Mouse (Mus musculus) kidney, adult 10 weeks (tissue): ENCODE measurements around the gene Gpr27. TPM values are rescaled to one million over a fixed set of nuclear protein-coding genes. Genes with fewer than 3 reads are reported as not detected.

Source experiments
- polyA plus RNA-seq: library from polyadenylated mRNA; stranded (reverse); fragments of 350-450 nt; fragmentation: Illumina TruSeq; extraction: RNeasy Lipid Tissue Mini Kit (QIAGEN cat#74804); gene quantifications from one replicate; pipeline ENCODE4 v1.2.3, GENCODE M21; 2014; ENCODE audit warnings: low read depth, low replicate concordance

The Gpr27 gene
- polyA plus RNA-seq: 1.5 TPM

GRCm38 (mm10) chr6:99692206-99692915, at the start of gene Gpr27:
Gpr27 (plus strand) TSS chr6:99692679.

GRCm38 (mm10) chr6:99666318-99667171, 25.9 kb upstream of the Gpr27 start, which contains the start of the genes Eif4e3 and Gm20696:
Eif4e3 (minus strand) TSS chr6:99666771.
Gm20696 (minus strand) TSS chr6:99666797.

DNA sequence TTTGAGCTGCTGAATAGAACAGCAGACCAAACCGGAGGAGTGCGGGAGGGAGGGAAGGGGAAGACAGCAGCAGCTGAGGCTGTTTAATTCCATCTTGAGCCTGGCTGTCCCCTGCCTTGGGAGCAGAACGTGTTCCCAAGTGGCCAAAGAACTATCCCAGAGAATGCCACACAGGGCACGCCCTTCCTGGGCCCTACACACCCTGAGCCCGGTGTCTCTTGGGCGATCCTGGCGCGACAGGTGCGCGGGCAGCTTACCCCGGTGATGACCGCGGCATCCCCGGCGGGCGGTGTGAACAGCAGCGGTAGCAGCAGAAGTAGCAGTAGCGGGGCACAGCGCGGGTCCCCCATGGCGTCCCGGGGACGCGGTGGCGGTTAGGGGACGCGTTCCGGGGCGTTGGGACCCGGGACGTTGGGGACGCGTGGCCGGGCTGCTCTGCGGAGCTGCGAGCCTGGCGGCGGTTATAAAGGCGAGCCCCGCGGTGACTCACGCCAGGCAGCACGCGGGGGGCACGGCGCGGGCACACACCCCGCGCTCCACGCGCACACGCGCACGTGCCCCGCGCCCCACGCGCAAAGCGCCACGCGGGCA, 33.6 kb downstream of the Gpr27 start, which contains the start of gene Prok2:
TSS of gene Prok2 (minus strand) at position 422 of the 591 bp plus-strand sequence.

Other genes starting within 250 kb of the Gpr27 start
- 9.7 TPM for gene Foxp1, start 170.0 kb upstream of the Gpr27 start, polyA plus RNA-seq
- 18.5 TPM for gene Eif4e3, start 25.9 kb upstream of the Gpr27 start, polyA plus RNA-seq
- not detected for gene Gm20696, start 25.9 kb upstream of the Gpr27 start, polyA plus RNA-seq
- gene Prok2, start 33.7 kb downstream of the Gpr27 start, polyA plus RNA-seq: 0.61 TPM